ENCODE assay signal across 10 mouse cellular contexts in genomic region chr5:116498880-116499640, GRCm38 (mm10).
DNase-seq lines count a peak whose midpoint lies in the region; ATAC-seq lines count a peak whose summit lies in the region.
"Had no signal": no experiment of that assay in that cellular context is flagged by ENCODE, and none has a peak within 500 bp of the region (broad histone marks: within the 10 kb centered on the region; RNA-seq: fewer than 3 reads in every experiment).

No protein-coding gene starts in this region.

- DNase-seq in cerebellum, postnatal 4 days (ENCODE audit: low spot score in 2 of 2): no peak
- peak; percentile 55 for DNase-seq in right cerebral cortex, adult 18-20 months
- no peak for DNase-seq in right cerebral cortex, postnatal 14 days
- DNase-seq in layer of hippocampus, postnatal 10 days (ENCODE audit: low spot score in 2 of 2): peak; percentile 42 to 55
- DNase-seq in embryo, embryonic 10.5 days (ENCODE audit: low spot score): no peak
- DNase-seq in embryo, embryonic 9.5 days (ENCODE audit: extremely low spot score): no peak
- DNase-seq: kidney, postnatal 36 days; thymus, adult 18-20 months had no signal

- ATAC-seq in cerebellum, adult (ENCODE audit: insufficient number of reproducible peaks, low FRiP score, low TSS enrichment): peak; percentile 37; the same call in 1 of the 2 replicates
- ATAC-seq in monocyte, adult 5-6 weeks (replicated peaks; ENCODE audit: insufficient number of reproducible peaks, low FRiP score, low TSS enrichment, poor library complexity, severe bottlenecking): no peak

Comparison
In these comparisons a context has a peak if more than half of its experiments do, and no peak if none do; other contexts are left out.
1. DNase-seq: peak in right cerebral cortex, adult 18-20 months (single experiment) and layer of hippocampus, postnatal 10 days (2 of 2); none in cerebellum, postnatal 4 days (0 of 2), right cerebral cortex, postnatal 14 days (single experiment), embryo, embryonic 10.5 days (single experiment) and embryo, embryonic 9.5 days (single experiment).